Mouse (Mus musculus) embryo, embryonic 11.5 days (tissue): ENCODE results near the gene Hspa1l.
"Not testable (repeated sequence)": the region's sequence is repeated elsewhere in the genome, so short reads cannot be mapped to it uniquely, and the experiment has no call there.

Experiments
- DNase-seq: peaks from one replicate; pipeline ENCODE4 v3.0.0-alpha.2; 2012; ENCODE audit warnings: low read depth, low spot score

The Hspa1l gene

GRCm38 (mm10) chr17:35002153-35002865 is 29.8 kb downstream of the Hspa1l start:
- no peak for DNase-seq

GRCm38 (mm10) chr17:35003022-35003838 is 30.7 kb downstream of the Hspa1l start:
- no peak for DNase-seq

- no peak for DNase-seq
Observed at GRCm38 (mm10) chr17:35004075-35004717, 31.7 kb downstream of the Hspa1l start.

GRCm38 (mm10) chr17:35005158-35005557 is 32.7 kb downstream of the Hspa1l start:
- no peak for DNase-seq

GRCm38 (mm10) chr17:35005902-35006301 is 33.4 kb downstream of the Hspa1l start:
- DNase-seq: not testable (repeated sequence)

DNA sequence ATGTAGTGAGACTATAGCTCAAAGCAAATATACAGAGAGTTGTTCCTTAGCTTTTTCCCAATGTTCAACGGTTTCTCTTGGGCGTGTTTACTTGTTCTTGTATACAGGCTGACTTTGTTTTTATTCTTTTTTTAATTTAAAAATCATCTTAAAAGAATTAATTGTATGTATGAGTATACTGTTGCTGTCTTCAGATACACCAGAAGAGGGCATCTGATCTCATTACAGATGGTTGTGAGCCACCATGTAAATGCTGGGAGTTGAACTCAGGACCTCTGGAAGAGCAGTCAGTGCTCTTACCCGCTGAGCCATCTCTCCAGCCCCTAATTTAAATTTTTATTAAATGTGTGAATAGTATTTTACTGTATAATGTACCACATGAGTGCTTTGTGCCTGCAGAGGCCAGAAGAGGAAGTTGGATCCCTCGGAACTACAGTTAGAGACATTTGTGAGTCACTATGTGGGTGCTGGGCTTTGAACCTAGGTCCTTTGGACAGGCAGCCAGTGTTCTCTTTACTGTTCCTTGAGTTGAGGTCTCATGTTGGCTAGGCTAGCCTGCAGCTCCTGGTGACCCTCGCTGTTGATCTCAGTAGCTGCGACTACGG is 35.0 kb downstream of the Hspa1l start:
- DNase-seq: no peak

DNA sequence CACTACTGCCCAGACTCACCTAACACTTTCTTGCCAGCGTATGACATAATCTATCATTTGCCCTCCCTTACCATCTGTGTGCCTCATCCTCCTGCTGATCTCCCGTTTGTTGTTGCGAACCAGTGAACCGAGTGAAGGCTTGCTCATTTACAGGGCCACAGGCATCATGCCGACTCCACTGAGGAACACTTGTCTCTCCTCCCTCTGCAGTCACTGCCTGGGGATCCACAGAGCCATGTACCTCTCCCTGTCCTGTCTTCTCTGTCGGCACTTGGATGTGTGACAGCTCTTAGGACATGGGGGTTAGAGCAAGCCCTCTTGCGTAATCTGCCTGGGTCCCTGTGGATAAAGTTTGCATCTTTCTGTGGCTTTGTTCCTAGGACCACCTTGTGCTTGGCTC is 37.1 kb downstream of the Hspa1l start:
- no peak for DNase-seq

DNA sequence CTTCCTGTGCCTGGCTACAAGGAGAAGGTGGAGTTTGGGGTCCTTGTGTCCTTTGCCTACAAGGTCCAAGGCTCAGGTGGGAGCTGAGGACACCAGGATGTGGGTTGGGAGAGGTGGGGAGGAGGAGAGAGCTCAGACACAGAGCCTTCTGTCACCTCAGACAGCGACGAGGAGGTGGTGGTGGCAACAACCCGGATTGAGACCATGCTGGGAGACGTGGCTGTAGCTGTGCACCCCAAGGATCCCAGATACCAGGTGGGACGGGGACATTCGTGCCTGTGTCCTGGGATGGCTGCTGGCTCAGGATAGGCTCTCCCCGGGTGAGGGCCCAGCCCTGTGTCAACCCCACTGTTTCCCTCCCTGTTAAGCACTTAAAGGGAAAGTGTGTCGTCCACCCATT is 38.9 kb downstream of the Hspa1l start:
- no peak for DNase-seq

- DNase-seq: no peak
Observed at GRCm38 (mm10) chr17:35012430-35012829, 39.9 kb downstream of the Hspa1l start.

DNA sequence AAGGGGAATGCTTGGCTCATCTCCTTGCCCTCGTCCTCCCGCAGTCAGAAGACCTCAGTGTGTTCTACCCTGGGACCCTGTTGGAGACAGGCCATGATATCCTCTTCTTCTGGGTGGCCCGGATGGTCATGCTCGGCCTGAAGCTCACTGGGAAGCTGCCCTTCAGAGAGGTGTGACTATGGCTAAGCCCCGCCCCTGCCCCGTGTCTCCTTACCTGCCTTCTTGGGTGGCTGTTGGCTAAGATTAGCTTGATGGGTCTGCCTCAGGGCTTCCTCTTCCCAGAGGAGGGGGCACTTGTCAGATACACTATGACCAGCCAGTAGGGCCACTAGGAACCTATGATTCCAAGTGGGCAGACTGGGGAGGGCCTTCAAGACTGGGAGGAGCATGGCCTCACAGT is 40.7 kb downstream of the Hspa1l start:
- DNase-seq: no peak

DNA sequence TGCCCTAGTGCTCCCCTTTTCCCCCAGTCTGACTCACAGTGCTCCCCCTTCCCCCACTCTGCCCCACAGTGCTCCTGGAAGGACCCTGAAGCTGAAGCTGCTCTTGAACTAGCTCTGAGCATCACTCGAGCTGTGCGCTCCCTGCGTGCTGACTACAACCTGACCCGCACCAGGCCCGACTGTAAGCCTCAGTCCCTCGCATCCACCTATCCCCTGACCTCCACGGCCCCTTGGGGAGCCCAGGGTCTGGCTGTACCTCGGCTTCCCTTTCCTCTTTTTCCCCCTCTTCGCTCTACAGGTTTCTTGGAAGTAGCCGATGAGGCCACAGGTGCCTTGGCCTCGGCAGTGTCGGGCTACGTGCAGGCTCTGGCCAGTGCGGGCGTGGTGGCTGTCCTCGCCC is 42.8 kb downstream of the Hspa1l start:
- no peak for DNase-seq

DNA sequence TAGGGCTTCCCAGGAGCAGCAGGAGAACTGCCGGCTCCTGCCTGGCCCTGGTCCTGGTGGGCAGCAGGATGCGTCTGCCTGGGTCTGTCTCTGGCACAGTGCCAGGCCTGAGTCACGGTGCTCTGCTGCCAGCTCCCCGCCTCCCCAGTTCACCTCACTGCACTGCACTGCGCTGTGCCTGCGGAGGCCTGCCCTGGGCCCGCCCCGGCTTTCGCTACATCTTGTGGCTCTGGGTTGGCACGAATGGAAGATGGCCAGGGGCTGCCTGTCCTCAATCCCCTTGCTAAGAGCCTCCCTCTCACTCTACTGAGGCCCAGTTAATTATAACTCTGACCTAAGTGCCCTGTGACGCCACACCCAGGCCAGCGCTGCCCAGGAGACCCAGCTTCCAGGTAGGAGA is 43.9 kb downstream of the Hspa1l start, which contains the start of gene Vwa7:
Vwa7 (plus strand) TSS at position 204 of the 400 bp plus-strand sequence.
- DNase-seq: no peak

DNA sequence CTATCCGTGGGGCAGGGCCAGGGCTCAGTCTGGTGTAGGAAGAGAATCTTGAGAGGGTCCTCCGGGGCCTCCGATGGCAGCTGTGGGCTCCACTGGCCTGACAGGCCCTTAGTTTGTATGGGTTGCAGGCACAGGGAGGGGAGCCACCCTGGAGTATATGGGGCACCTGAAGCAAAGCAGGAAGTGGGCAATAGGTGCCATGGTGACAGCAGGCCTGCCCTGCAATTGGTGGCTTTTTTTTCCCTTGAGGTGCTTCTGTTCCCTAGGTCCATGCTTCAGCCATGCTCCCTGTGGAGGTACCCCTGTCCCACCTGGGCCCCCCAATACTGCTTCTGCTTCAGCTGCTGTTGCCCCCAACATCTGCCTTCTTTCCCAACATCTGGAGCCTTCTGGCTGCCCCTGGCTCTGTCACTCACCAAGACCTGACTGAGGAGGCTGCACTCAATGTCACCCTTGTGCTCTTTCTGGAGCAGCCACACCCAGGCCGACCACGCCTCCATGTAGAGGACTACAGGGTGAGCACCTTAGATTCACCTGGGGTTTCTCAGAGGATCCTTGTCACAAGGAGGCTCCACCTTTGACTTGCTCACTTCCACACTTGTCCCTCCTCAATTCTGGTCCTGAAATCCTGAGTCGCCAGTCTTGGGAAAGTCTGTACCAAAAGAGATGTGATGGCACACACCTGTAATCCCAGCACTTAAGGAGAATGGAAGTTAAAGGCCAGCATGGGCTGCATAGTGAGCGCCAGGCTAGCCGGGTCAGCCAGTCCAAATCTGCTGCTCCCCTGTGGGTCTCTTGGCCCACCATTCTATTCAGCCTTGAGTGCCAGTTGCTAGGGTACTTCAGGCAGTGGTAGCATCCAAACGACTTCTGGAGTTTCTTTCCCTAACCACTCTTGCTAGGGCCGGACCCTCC is 44.5 kb downstream of the Hspa1l start:
- no peak for DNase-seq

DNA sequence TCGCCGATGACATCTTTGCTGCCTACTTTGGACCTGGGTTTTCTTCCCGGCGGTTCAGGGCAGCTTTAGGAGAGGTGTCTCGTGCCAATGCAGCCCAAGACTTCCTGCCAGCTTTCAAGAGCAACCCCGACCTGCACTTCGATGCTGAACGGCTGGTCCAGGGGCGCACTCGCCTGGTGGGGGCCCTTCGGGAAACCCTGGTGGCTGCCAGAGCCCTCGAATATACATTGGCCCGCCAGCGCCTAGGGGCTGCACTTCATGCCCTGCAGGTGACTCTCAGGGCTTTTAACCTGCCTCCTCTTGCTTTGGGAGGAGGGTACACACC is 45.2 kb downstream of the Hspa1l start:
- DNase-seq: no peak

DNA sequence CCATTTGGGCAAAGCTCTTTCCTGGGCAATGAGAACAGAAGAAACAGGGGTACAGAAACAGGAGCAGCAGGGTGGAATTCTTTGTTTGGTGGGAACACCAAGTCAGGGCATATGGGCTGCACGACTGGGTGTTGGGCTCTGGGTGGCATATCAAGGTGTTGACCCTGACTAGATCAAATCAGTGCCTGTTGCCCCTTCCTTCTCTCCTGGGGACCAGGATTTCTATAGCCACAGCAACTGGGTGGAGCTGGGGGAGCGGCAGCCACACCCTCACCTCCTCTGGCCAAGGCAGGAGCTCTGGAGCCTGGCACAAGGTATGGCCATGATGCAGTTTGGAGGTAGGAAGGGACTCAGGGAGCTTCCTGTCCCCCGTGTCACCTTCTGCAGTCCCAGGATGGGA is 45.7 kb downstream of the Hspa1l start:
- no peak for DNase-seq

GRCm38 (mm10) chr17:35019894-35020293 is 47.4 kb downstream of the Hspa1l start:
- no peak for DNase-seq

DNA sequence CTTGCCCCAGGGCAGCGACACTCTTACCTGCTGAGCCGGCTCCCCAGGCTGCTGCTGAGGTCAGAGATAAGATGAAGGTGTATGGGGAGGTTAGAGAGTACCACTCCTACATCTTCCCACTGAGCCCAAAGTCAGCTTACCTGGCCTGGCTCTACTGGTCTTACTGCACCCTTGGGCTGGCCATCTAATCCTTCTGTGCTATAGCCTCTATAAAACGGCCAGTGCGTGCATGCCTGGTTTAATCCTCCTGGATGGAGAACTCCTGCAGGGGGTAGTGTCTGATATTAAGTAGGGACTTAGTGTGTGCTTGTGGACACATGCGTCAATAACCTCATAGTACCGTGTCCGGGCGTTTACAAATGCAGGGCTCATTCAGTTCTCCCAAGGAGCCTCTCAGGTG is 48.0 kb downstream of the Hspa1l start:
- no peak for DNase-seq

DNA sequence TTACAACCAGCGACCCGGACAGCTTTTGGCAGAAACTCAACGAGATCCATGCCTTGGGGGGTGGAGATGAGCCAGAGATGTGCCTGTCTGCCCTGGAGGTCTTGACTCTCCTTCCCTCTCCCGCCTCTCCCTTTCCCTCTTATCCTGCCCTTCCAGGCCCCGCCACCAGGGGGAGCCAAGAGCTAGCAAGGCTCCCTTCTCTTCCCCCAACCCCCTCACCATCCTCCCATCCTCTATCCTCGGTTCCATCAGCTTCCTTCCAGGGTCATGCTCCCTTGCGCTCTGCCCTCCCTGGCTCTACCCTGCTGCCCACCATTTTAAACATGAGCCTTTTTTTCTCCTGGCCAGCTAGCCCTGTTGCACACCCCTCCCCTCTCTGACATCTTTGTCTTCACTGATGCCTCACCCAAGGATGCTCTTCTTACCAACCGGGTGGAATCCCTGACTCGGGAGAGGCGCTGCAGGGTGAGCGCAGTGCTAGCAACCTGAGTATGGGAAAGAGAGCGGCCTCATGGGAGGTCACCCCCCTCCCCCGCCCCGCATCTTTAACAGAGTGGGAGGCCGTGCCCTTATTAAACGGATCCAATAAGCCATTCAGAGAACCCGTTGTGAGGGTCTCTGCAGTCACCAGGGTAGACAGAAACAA is 48.8 kb downstream of the Hspa1l start:
- peak; percentile 76 for DNase-seq

DNA sequence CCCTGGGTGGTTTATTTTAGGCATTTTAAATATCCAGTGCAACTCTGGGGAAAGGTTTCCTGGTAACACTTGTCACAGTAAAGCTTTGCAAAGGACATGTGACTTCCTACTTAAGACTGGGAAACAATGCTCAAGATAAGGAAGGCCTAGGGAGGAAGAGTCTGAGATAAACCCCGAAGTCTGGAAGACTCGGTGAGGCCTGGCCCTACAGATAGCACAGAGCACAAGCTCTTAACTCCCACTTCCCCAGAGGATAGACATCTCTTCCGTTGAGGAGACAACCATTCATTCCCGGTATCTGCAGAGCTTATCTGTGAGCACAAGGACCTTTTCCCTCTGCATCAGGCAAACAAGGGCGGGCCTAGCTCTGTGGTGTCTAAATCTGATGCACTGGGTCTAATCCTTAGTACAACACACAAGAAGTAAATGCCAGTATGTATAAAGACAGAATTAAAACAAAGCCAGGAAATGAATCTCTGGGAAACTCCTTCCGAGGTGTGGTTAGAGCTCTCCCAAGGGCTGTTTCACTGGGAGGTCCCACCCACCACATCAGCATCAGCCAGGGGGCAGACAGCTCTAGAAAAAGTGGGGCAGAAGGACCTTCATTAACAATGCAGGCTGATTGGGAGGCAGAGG is 49.5 kb downstream of the Hspa1l start:
- DNase-seq: no peak

GRCm38 (mm10) chr17:35022541-35023060 is 50.1 kb downstream of the Hspa1l start:
- DNase-seq: no peak
